Mouse (Mus musculus) limb, embryonic 11.5 days (tissue): Measurements from ENCODE around the gene Fam110a. TPM values are rescaled to one million over a fixed set of nuclear protein-coding genes. Genes with fewer than 3 reads are reported as not detected.

ENCODE experiments used
- ATAC-seq: fragments of 200-750 bp; cut with Nextera tagmentation; 2 replicates; pipeline ENCODE4 v1.8.0; 2017; ENCODE audit warnings: low read depth; ENCODE audit not compliant: insufficient number of reproducible peaks, low FRiP score, low TSS enrichment
- DNase-seq: peaks from one replicate; pipeline ENCODE4 v3.0.0-alpha.2; 2015; ENCODE audit warnings: low spot score
- H3K27ac ChIP-seq: fragments of 300-500 bp; sonication (generic); replicated peaks from 2 replicates; pipeline ENCODE4 v1.5.1; 2014; ENCODE audit warnings: low read depth, mild to moderate bottlenecking, low read length
- H3K27me3 ChIP-seq: fragments of 300-500 bp; sonication (generic); 2 replicates; pipeline ENCODE4 v1.6.1; 2014; ENCODE audit warnings: mild to moderate bottlenecking, low read length, mixed read lengths; ENCODE audit not compliant: control insufficient read depth, insufficient read depth
- H3K36me3 ChIP-seq: fragments of 300-500 bp; sonication (generic); 2 replicates; pipeline ENCODE4 v1.6.1; 2014; ENCODE audit warnings: mild to moderate bottlenecking, low read length, moderate library complexity, mixed read lengths; ENCODE audit not compliant: control insufficient read depth, insufficient read depth
- H3K4me1 ChIP-seq: fragments of 300-500 bp; sonication (generic); 2 replicates; pipeline ENCODE4 v1.6.1; 2014; ENCODE audit warnings: low read length, mixed read lengths; ENCODE audit not compliant: control insufficient read depth, insufficient read depth
- H3K4me2 ChIP-seq: fragments of 300-500 bp; sonication (generic); 2 replicates; pipeline ENCODE4 v1.6.1; 2014; ENCODE audit warnings: low read depth, mild to moderate bottlenecking, moderate library complexity; ENCODE audit not compliant: severe bottlenecking
- H3K4me3 ChIP-seq: fragments of 300-500 bp; sonication (generic); 2 replicates; pipeline ENCODE4 v1.5.1; 2014; ENCODE audit warnings: low read depth, low read length
- H3K9ac ChIP-seq: fragments of 300-500 bp; sonication (generic); 2 replicates; pipeline ENCODE4 v1.6.1; 2014; ENCODE audit warnings: mild to moderate bottlenecking, low read length
- H3K9me3 ChIP-seq: fragments of 300-500 bp; sonication (generic); 2 replicates; pipeline ENCODE4 v1.6.1; 2016; ENCODE audit warnings: low read length; ENCODE audit not compliant: control insufficient read depth
- whole genome bisulfite sequencing: fragments of 180-500 bp; shearing (Covaris S2); extraction: QIAGEN DNeasy Blood & Tissue Kit; methylation state at CpG from one replicate; pipeline ENCODE4 v1.1.7; 2014; 5-methylcytosine and 5-hydroxymethylcytosine counted together
- polyA plus RNA-seq: library from polyadenylated mRNA; unstranded; fragments of >200 nt; fragmentation: Nextera tagmentation; extraction: Ambion mirVana; gene quantifications from 2 replicates; pipeline ENCODE4 v1.2.1, GENCODE M21; 2014

Gene Fam110a
- polyA plus RNA-seq, 1 experiment from 2014 or later: 31.7 TPM

- Histone ChIP-seq H3K27ac (no peak overlapping the region), H3K36me3 (no peaks in the 10 kb centered on the region), H3K4me2 (no peak overlapping the region), H3K9me3 (no peaks in the 10 kb centered on the region), H3K4me3 (no peak overlapping the region), H3K4me1 (no peaks in the 10 kb centered on the region), H3K27me3 (0 out of 2 replicates have a peak, but pooled peaks cover 3% of the 10 kb centered on the region), H3K9ac (no peak overlapping the region)
- ATAC-seq (no peak), DNase-seq (no peak)
- WGBS: 66% methylated on average over 2 of the region's 2 CpGs
Observed at GRCm38 (mm10) chr2:151944106-151944505, 35.9 kb downstream of the Fam110a start.

- H3K4me1 ChIP-seq: 0 out of 2 replicates have a peak, but pooled peaks cover 2% of the 10 kb centered on the region
- H3K9me3 ChIP-seq: no peaks in the 10 kb centered on the region
- H3K36me3 ChIP-seq: no peaks in the 10 kb centered on the region
- WGBS: 41% methylated on average over 2 of the region's 2 CpGs
- H3K4me3 ChIP-seq: no peak overlapping the region
- DNase-seq: no peak
- 0 out of 2 replicates have a peak, but pooled peaks cover 3% of the 10 kb centered on the region for H3K27me3 ChIP-seq
- no peak overlapping the region for H3K27ac ChIP-seq
- no peak for ATAC-seq
- H3K9ac ChIP-seq: no peak overlapping the region
- no peak overlapping the region for H3K4me2 ChIP-seq
Observed at GRCm38 (mm10) chr2:151941269-151941668, 38.8 kb downstream of the Fam110a start.

- Histone ChIP-seq H3K36me3 (no peaks in the 10 kb centered on the region), H3K4me3 (no peak overlapping the region), H3K27me3 (0 out of 2 replicates have a peak, but pooled peaks cover 3% of the 10 kb centered on the region), H3K4me2 (no peak overlapping the region), H3K27ac (no peak overlapping the region), H3K4me1 (0 out of 2 replicates have a peak, but pooled peaks cover 2% of the 10 kb centered on the region), H3K9ac (no peak overlapping the region), H3K9me3 (no peaks in the 10 kb centered on the region)
- no peak for ATAC-seq
- 81% methylated on average over 5 of the region's 5 CpGs for WGBS
- DNase-seq: no peak
Observed at GRCm38 (mm10) chr2:151939651-151940420, 40.2 kb downstream of the Fam110a start.

GRCm38 (mm10) chr2:151938780-151939200 lies 41.2 kb downstream of the Fam110a start:
- H3K4me2 ChIP-seq: no peak overlapping the region
- 0 out of 2 replicates have a peak, but pooled peaks cover 2% of the 10 kb centered on the region for H3K4me1 ChIP-seq
- ATAC-seq: no peak
- no peak overlapping the region for H3K4me3 ChIP-seq
- H3K9me3 ChIP-seq: no peaks in the 10 kb centered on the region
- 0 out of 2 replicates have a peak, but pooled peaks cover 3% of the 10 kb centered on the region for H3K27me3 ChIP-seq
- no peak for DNase-seq
- WGBS: 75% methylated on average over 11 of the region's 11 CpGs
- no peak overlapping the region for H3K27ac ChIP-seq
- H3K36me3 ChIP-seq: no peaks in the 10 kb centered on the region
- no peak overlapping the region for H3K9ac ChIP-seq

GRCm38 (mm10) chr2:151937893-151938292 lies 42.1 kb downstream of the Fam110a start:
- H3K9me3 ChIP-seq: no peaks in the 10 kb centered on the region
- WGBS: 63% methylated on average over 3 of the region's 3 CpGs
- H3K4me3 ChIP-seq: no peak overlapping the region
- ATAC-seq: no peak
- H3K4me1 ChIP-seq: 0 out of 2 replicates have a peak, but pooled peaks cover 2% of the 10 kb centered on the region
- H3K4me2 ChIP-seq: no peak overlapping the region
- no peak overlapping the region for H3K9ac ChIP-seq
- no peak overlapping the region for H3K27ac ChIP-seq
- no peaks in the 10 kb centered on the region for H3K36me3 ChIP-seq
- H3K27me3 ChIP-seq: 0 out of 2 replicates have a peak, but pooled peaks cover 3% of the 10 kb centered on the region
- peak; percentile 57 for DNase-seq

GRCm38 (mm10) chr2:151930389-151931074 lies 49.5 kb downstream of the Fam110a start:
- no peak overlapping the region for H3K4me3 ChIP-seq
- no peak overlapping the region for H3K4me2 ChIP-seq
- H3K9ac ChIP-seq: no peak overlapping the region
- no peak for ATAC-seq
- no peaks in the 10 kb centered on the region for H3K27me3 ChIP-seq
- DNase-seq: peak; percentile 91
- WGBS: 34% methylated on average over 7 of the region's 7 CpGs
- no peak overlapping the region for H3K27ac ChIP-seq
- no peaks in the 10 kb centered on the region for H3K36me3 ChIP-seq
- no peaks in the 10 kb centered on the region for H3K4me1 ChIP-seq
- no peaks in the 10 kb centered on the region for H3K9me3 ChIP-seq

GRCm38 (mm10) chr2:151927103-151927502 lies 52.9 kb downstream of the Fam110a start:
- Histone ChIP-seq H3K4me2 (no peak overlapping the region), H3K27ac (no peak overlapping the region), H3K27me3 (no peaks in the 10 kb centered on the region), H3K4me1 (peaks cover under 1% of the 10 kb centered on the region; the same call in 1 of the 2 replicates), H3K36me3 (no peaks in the 10 kb centered on the region), H3K4me3 (no peak overlapping the region), H3K9ac (no peak overlapping the region), H3K9me3 (no peaks in the 10 kb centered on the region)
- no peak for ATAC-seq
- DNase-seq: no peak
- 88% methylated on average over 11 of the region's 11 CpGs for WGBS

GRCm38 (mm10) chr2:151925715-151926114 lies 54.3 kb downstream of the Fam110a start:
- no peaks in the 10 kb centered on the region for H3K36me3 ChIP-seq
- no peak overlapping the region for H3K4me2 ChIP-seq
- H3K4me1 ChIP-seq: peaks cover 13% of the 10 kb centered on the region
- no peak overlapping the region for H3K4me3 ChIP-seq
- DNase-seq: no peak
- H3K27ac ChIP-seq: no peak overlapping the region
- H3K27me3 ChIP-seq: no peaks in the 10 kb centered on the region
- 67% methylated on average over 4 of the region's 4 CpGs for WGBS
- no peaks in the 10 kb centered on the region for H3K9me3 ChIP-seq
- H3K9ac ChIP-seq: no peak overlapping the region
- no peak for ATAC-seq
